Mouse (Mus musculus) sigmoid colon, adult 10 weeks (tissue): ENCODE results near the gene Rab28. TPM values are rescaled to one million over a fixed set of nuclear protein-coding genes. Genes with fewer than 3 reads are reported as not detected.

Experiments
- polyA plus RNA-seq: library from polyadenylated mRNA; stranded (reverse); fragments of 350-450 nt; fragmentation: Illumina TruSeq; extraction: RNeasy Lipid Tissue Mini Kit (QIAGEN cat#74804); gene quantifications from one replicate; pipeline ENCODE4 v1.2.3, GENCODE M21; 2014; ENCODE audit warnings: low read depth, low replicate concordance

Gene Rab28
- polyA plus RNA-seq: 151 TPM

DNA sequence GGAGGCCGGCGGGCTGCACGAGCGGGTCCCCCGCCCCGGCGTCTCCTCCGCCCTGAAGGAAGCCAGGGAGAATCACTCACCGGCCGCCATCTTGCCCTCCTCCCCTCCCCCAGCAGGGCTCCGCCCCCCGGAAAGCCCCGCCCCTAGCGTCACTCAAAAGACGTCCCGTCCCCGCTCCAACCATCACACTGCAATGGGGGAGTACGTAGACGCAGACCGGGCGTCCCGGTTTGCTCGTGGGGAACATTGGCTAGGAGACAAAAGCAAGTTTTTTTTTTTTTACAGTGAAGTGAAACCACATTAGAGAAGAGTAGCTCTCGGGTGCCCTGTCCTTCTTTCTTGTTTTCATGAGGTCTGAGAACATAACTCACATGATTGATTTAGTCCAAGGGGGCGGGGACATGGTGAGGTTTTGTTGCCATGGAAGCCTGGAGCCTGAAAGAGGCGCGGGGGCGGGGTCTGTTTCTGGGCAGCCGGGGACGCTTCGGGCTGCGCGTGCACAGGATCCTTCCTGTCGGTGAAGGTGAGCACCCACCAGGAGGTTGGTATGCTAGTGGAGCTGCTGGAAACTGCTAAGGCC, at the start of gene Rab28:
Gene Rab28 (minus strand): TSS at position 107 of the 580 bp plus-strand sequence.

Other genes with a start within 250 kb of the Rab28 start
- not detected for gene Nkx3-2, start 56.3 kb upstream of the Rab28 start, polyA plus RNA-seq
- 34.9 TPM for gene Bod1l, start 136.2 kb upstream of the Rab28 start, polyA plus RNA-seq